Mouse (Mus musculus) liver, adult 2 months (tissue): Measurements from ENCODE around the gene Ccdc28b. TPM values are rescaled to one million over a fixed set of nuclear protein-coding genes. Genes with fewer than 3 reads are reported as not detected.

Experiments used
- DNase-seq: peaks from one replicate; pipeline ENCODE4 v3.0.0-alpha.2; 2011; ENCODE audit warnings: low read depth, low spot score; ENCODE audit errors: extremely low read depth
- H3K27ac ChIP-seq: fragments of 200-500 bp; replicated peaks from 2 replicates; pipeline ENCODE4 v1.5.1; 2012; ENCODE audit warnings: low read depth, mild to moderate bottlenecking, control low read depth, inconsistent platforms, low read length; ENCODE audit not compliant: insufficient read depth
- H3K27me3 ChIP-seq: fragments of 200-500 bp; 2 replicates; pipeline ENCODE4 v1.6.1; 2012; ENCODE audit warnings: mild to moderate bottlenecking, moderate library complexity, low read length, inconsistent platforms; ENCODE audit not compliant: control insufficient read depth, insufficient read depth
- H3K36me3 ChIP-seq: fragments of 200-500 bp; 2 replicates; pipeline ENCODE4 v1.6.1; 2012; ENCODE audit warnings: low read length, inconsistent platforms; ENCODE audit not compliant: control insufficient read depth, insufficient read depth
- H3K4me1 ChIP-seq: fragments of 200-500 bp; 2 replicates; pipeline ENCODE4 v1.6.1; 2011; ENCODE audit warnings: low read length; ENCODE audit not compliant: control insufficient read depth, insufficient read depth
- H3K4me3 ChIP-seq: fragments of 200-500 bp; 2 replicates; pipeline ENCODE4 v1.5.1; 2011; ENCODE audit warnings: low read depth, mild to moderate bottlenecking, control low read depth, low read length, moderate library complexity; ENCODE audit not compliant: insufficient read depth
- H3K79me2 ChIP-seq: fragments of 200-500 bp; 2 replicates; pipeline ENCODE4 v1.6.1; 2012; ENCODE audit warnings: inconsistent platforms, mild to moderate bottlenecking, low read length, moderate library complexity; ENCODE audit not compliant: control insufficient read depth, insufficient read depth
- H3K9ac ChIP-seq: fragments of 200-500 bp; 2 replicates; pipeline ENCODE4 v1.6.1; 2012; ENCODE audit warnings: low read depth, mild to moderate bottlenecking, control low read depth, inconsistent platforms, low read length
- CTCF ChIP-seq: fragments of 200-500 bp; IDR thresholded peaks from 2 replicates; pipeline ENCODE4 v1.5.1; 2011; ENCODE audit warnings: low read depth, low read length, control low read depth
- POLR2A ChIP-seq: fragments of 200-500 bp; IDR thresholded peaks from 2 replicates; pipeline ENCODE4 v1.6.1; 2011; ENCODE audit warnings: low read length, control low read depth; ENCODE audit not compliant: insufficient read depth; ENCODE audit errors: extremely low read depth
- WGBS: fragments of 180-500 bp; shearing (Covaris S2); methylation state at CpG from one replicate; pipeline ENCODE4 v1.1.7; 2018; 5-methylcytosine and 5-hydroxymethylcytosine counted together
- polyA plus RNA-seq: library from polyadenylated mRNA; depleted of rRNA; stranded (reverse); fragments of >200 nt; gene quantifications from 2 replicates; pipeline ENCODE4 v1.2.3, GENCODE M21; 2012
- total RNA-seq: library from RNA; depleted of rRNA; stranded (reverse); fragments of >200 nt; gene quantifications from 2 replicates; pipeline ENCODE4 v1.2.3, GENCODE M21; 2014

Gene Ccdc28b
- total and polyA plus RNA-seq, 2 experiments = 7.6 to 9.7 TPM

GRCm38 (mm10) chr4:129661584-129661983 is 37.8 kb upstream of the Ccdc28b start:
- DNase-seq = no peak
- H3K79me2 ChIP-seq = peaks cover 5% of the 10 kb centered on the region; the same call in 1 of the 2 replicates
- no peaks in the 10 kb centered on the region; the same call in 1 of the 2 replicates for H3K4me1 ChIP-seq
- no peak overlapping the region for H3K27ac ChIP-seq
- H3K36me3 ChIP-seq = peaks cover 50% of the 10 kb centered on the region
- H3K9ac ChIP-seq = no peak overlapping the region
- 92% methylated on average over 3 of the region's 3 CpGs for WGBS
- H3K4me3 ChIP-seq = no peak overlapping the region
- H3K27me3 ChIP-seq = no peaks in the 10 kb centered on the region
- TF ChIP-seq CTCF (no peak), POLR2A (no peak)

GRCm38 (mm10) chr4:129654770-129655169 is 31.0 kb upstream of the Ccdc28b start:
- Histone ChIP-seq H3K4me1 (no peaks in the 10 kb centered on the region; the same call in 1 of the 2 replicates), H3K36me3 (peaks cover 80% of the 10 kb centered on the region), H3K4me3 (no peak overlapping the region), H3K27ac (no peak overlapping the region), H3K27me3 (no peaks in the 10 kb centered on the region), H3K79me2 (no peaks in the 10 kb centered on the region), H3K9ac (no peak overlapping the region)
- 92% methylated on average over 14 of the region's 14 CpGs for WGBS
- DNase-seq = no peak
- TF ChIP-seq POLR2A (no peak), CTCF (no peak)

GRCm38 (mm10) chr4:129650359-129650758 is 26.6 kb upstream of the Ccdc28b start:
- H3K79me2 ChIP-seq = no peaks in the 10 kb centered on the region
- no peaks in the 10 kb centered on the region for H3K27me3 ChIP-seq
- no peaks in the 10 kb centered on the region for H3K4me1 ChIP-seq
- TF ChIP-seq CTCF (no peak), POLR2A (no peak)
- peaks cover 65% of the 10 kb centered on the region for H3K36me3 ChIP-seq
- no peak overlapping the region for H3K9ac ChIP-seq
- no peak overlapping the region for H3K27ac ChIP-seq
- WGBS = 97% methylated on average over 8 of the region's 8 CpGs
- no peak for DNase-seq
- no peak overlapping the region for H3K4me3 ChIP-seq

- Histone ChIP-seq H3K9ac (no peak overlapping the region), H3K4me3 (no peak overlapping the region), H3K4me1 (no peaks in the 10 kb centered on the region), H3K79me2 (no peaks in the 10 kb centered on the region), H3K36me3 (peaks cover 51% of the 10 kb centered on the region), H3K27ac (no peak overlapping the region), H3K27me3 (no peaks in the 10 kb centered on the region)
- 71% methylated on average over 1 of the region's 1 CpGs for WGBS
- DNase-seq = no peak
- TF ChIP-seq POLR2A = no peak
- TF ChIP-seq CTCF = no peak
Measured at GRCm38 (mm10) chr4:129648656-129649055, 24.9 kb upstream of the Ccdc28b start.

- no peaks in the 10 kb centered on the region for H3K27me3 ChIP-seq
- H3K36me3 ChIP-seq = peaks cover 24% of the 10 kb centered on the region
Measured at GRCm38 (mm10) chr4:129645204-129645603, 21.5 kb upstream of the Ccdc28b start.

GRCm38 (mm10) chr4:129641756-129642155 is 18.0 kb upstream of the Ccdc28b start:
- H3K36me3 ChIP-seq = peaks cover 6% of the 10 kb centered on the region; the same call in 1 of the 2 replicates
- TF ChIP-seq POLR2A = no peak
- no peak for TF ChIP-seq CTCF
- peaks cover 10% of the 10 kb centered on the region for H3K4me1 ChIP-seq
- WGBS = 57% methylated on average over 5 of the region's 5 CpGs
- H3K27me3 ChIP-seq = no peaks in the 10 kb centered on the region
- peaks cover 8% of the 10 kb centered on the region; the same call in 1 of the 2 replicates for H3K79me2 ChIP-seq
- H3K4me3 ChIP-seq = no peak overlapping the region
- peak; percentile 18 for DNase-seq
- no peak overlapping the region for H3K9ac ChIP-seq
- H3K27ac ChIP-seq = no peak overlapping the region

More at GRCm38 (mm10) chr4:129645204-129645603, 21.5 kb upstream of the Ccdc28b start:
- 85% methylated on average over 6 of the region's 6 CpGs for WGBS
- DNase-seq = no peak
- Histone ChIP-seq H3K79me2 (no peaks in the 10 kb centered on the region), H3K27ac (no peak overlapping the region), H3K9ac (no peak overlapping the region), H3K4me3 (no peak overlapping the region), H3K4me1 (no peaks in the 10 kb centered on the region)
- no peak for TF ChIP-seq CTCF
- no peak for TF ChIP-seq POLR2A
